Mouse (Mus musculus): ENCODE data around the gene Tnrc6b. TPM values are rescaled to one million over a fixed set of nuclear protein-coding genes. Genes with fewer than 3 reads are reported as not detected.
"Not testable (repeated sequence)": the region's sequence is repeated elsewhere in the genome, so short reads cannot be mapped to it uniquely, and the experiment has no call there.

Tnrc6b gene
- polyA plus RNA-seq, 1 experiment from 2014 or later, result 6.5 TPM

- H3K36me3 ChIP-seq (ENCODE audit: control insufficient read depth, insufficient read depth), result peaks cover 46% of the 10 kb centered on the region
- no peak for ATAC-seq
- no peak overlapping the region for H3K4me3 ChIP-seq (ENCODE audit: low read depth, low read length)
Measured at GRCm38 (mm10) chr15:80886361-80887156, 175.4 kb downstream of the Tnrc6b start.

DNA sequence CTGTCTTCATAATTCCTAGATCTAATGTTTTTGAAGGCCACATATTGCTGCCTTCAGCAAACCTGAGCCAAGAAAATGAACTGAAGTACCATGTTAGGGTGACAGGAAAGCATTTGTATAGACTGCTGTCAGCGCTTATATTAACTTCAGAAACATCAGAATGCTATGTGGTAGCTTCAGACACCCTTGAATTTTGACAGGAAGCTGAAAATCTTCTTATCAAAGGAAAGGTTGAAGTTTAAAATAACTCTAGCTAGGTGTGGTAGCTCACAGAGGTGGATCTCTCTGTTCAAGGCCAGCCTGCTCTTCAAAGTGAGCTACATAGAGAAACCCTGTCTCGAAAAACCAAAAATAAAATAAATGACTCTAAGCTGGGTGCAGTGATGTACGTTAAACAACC, 181.2 kb downstream of the Tnrc6b start:
- TF ChIP-seq CTCF (IDR thresholded peaks at IDR 0.05; ENCODE audit: low read depth), result no peak
- no peak overlapping the region for H3K4me2 ChIP-seq (replicated peaks; ENCODE audit: low read depth)
- H3K36me3 ChIP-seq (ENCODE audit: control insufficient read depth, insufficient read depth), result peaks cover 50% of the 10 kb centered on the region
- no peak overlapping the region for H3K27ac ChIP-seq (ENCODE audit: low read depth, low read length)
- H3K27me3 ChIP-seq (replicated peaks; ENCODE audit: control insufficient read depth, insufficient read depth, low read length), result no peaks in the 10 kb centered on the region
- no peak for ATAC-seq
- no peaks in the 10 kb centered on the region for H3K9me3 ChIP-seq (ENCODE audit: control insufficient read depth)
- H3K4me1 ChIP-seq (replicated peaks; ENCODE audit: control insufficient read depth, insufficient read depth, low read length), result no peaks in the 10 kb centered on the region
- no peak overlapping the region for H3K9ac ChIP-seq (ENCODE audit: low read depth, low read length)
- no peak overlapping the region for H3K4me3 ChIP-seq (ENCODE audit: low read depth, low read length)
- 93% methylated on average over 3 of the region's 3 CpGs for WGBS

More at GRCm38 (mm10) chr15:80886361-80887156, 175.4 kb downstream of the Tnrc6b start:
- TF ChIP-seq CTCF (IDR thresholded peaks at IDR 0.05; ENCODE audit: low read depth), result no peak
- no peak overlapping the region for H3K27ac ChIP-seq (ENCODE audit: low read depth, low read length)
- no peak overlapping the region for H3K9ac ChIP-seq (ENCODE audit: low read depth, low read length)
- H3K9me3 ChIP-seq (ENCODE audit: control insufficient read depth), result no peaks in the 10 kb centered on the region
- no peaks in the 10 kb centered on the region for H3K4me1 ChIP-seq (replicated peaks; ENCODE audit: control insufficient read depth, insufficient read depth, low read length)
- no peak overlapping the region for H3K4me2 ChIP-seq (replicated peaks; ENCODE audit: low read depth)
- 80% methylated on average over 1 of the region's 1 CpGs for WGBS
- no peaks in the 10 kb centered on the region for H3K27me3 ChIP-seq (replicated peaks; ENCODE audit: control insufficient read depth, insufficient read depth, low read length)

GRCm38 (mm10) chr15:80896741-80897140, 185.6 kb downstream of the Tnrc6b start:
- Histone ChIP-seq H3K9ac (ENCODE audit: low read depth, low read length) (no peak overlapping the region), H3K4me2 (replicated peaks; ENCODE audit: low read depth) (no peak overlapping the region), H3K27ac (ENCODE audit: low read depth, low read length) (no peak overlapping the region; the same call in 1 of the 2 replicates), H3K4me1 (replicated peaks; ENCODE audit: control insufficient read depth, insufficient read depth, low read length) (no peaks in the 10 kb centered on the region), H3K9me3 (ENCODE audit: control insufficient read depth) (no peaks in the 10 kb centered on the region), H3K36me3 (ENCODE audit: control insufficient read depth, insufficient read depth) (peaks cover 55% of the 10 kb centered on the region), H3K27me3 (replicated peaks; ENCODE audit: control insufficient read depth, insufficient read depth, low read length) (no peaks in the 10 kb centered on the region), H3K4me3 (ENCODE audit: low read depth, low read length) (no peak overlapping the region)
- no peak for TF ChIP-seq CTCF (IDR thresholded peaks at IDR 0.05; ENCODE audit: low read depth)
- 91% methylated on average over 10 of the region's 10 CpGs for WGBS
- ATAC-seq, result no peak

GRCm38 (mm10) chr15:80897911-80898310, 186.8 kb downstream of the Tnrc6b start:
- TF ChIP-seq CTCF (IDR thresholded peaks at IDR 0.05; ENCODE audit: low read depth), result no peak
- ATAC-seq, result no peak
- Histone ChIP-seq H3K36me3 (ENCODE audit: control insufficient read depth, insufficient read depth) (peaks cover 66% of the 10 kb centered on the region), H3K27me3 (replicated peaks; ENCODE audit: control insufficient read depth, insufficient read depth, low read length) (no peaks in the 10 kb centered on the region), H3K4me3 (ENCODE audit: low read depth, low read length) (no peak overlapping the region), H3K27ac (ENCODE audit: low read depth, low read length) (no peak overlapping the region), H3K4me2 (replicated peaks; ENCODE audit: low read depth) (no peak overlapping the region), H3K4me1 (replicated peaks; ENCODE audit: control insufficient read depth, insufficient read depth, low read length) (no peaks in the 10 kb centered on the region), H3K9me3 (ENCODE audit: control insufficient read depth) (no peaks in the 10 kb centered on the region), H3K9ac (ENCODE audit: low read depth, low read length) (no peak overlapping the region)
- 87% methylated on average over 5 of the region's 5 CpGs for WGBS

- Histone ChIP-seq H3K9ac (ENCODE audit: low read depth, low read length) (no peak overlapping the region), H3K27me3 (replicated peaks; ENCODE audit: control insufficient read depth, insufficient read depth, low read length) (no peaks in the 10 kb centered on the region), H3K36me3 (ENCODE audit: control insufficient read depth, insufficient read depth) (peaks cover 73% of the 10 kb centered on the region), H3K4me1 (replicated peaks; ENCODE audit: control insufficient read depth, insufficient read depth, low read length) (no peaks in the 10 kb centered on the region), H3K4me3 (ENCODE audit: low read depth, low read length) (no peak overlapping the region), H3K4me2 (replicated peaks; ENCODE audit: low read depth) (no peak overlapping the region), H3K27ac (ENCODE audit: low read depth, low read length) (no peak overlapping the region), H3K9me3 (ENCODE audit: control insufficient read depth) (no peaks in the 10 kb centered on the region)
- no peak for TF ChIP-seq CTCF (IDR thresholded peaks at IDR 0.05; ENCODE audit: low read depth)
- WGBS, result 75% methylated on average over 2 of the region's 2 CpGs
- no peak for ATAC-seq
Measured at GRCm38 (mm10) chr15:80899806-80900205, 188.7 kb downstream of the Tnrc6b start.

DNA sequence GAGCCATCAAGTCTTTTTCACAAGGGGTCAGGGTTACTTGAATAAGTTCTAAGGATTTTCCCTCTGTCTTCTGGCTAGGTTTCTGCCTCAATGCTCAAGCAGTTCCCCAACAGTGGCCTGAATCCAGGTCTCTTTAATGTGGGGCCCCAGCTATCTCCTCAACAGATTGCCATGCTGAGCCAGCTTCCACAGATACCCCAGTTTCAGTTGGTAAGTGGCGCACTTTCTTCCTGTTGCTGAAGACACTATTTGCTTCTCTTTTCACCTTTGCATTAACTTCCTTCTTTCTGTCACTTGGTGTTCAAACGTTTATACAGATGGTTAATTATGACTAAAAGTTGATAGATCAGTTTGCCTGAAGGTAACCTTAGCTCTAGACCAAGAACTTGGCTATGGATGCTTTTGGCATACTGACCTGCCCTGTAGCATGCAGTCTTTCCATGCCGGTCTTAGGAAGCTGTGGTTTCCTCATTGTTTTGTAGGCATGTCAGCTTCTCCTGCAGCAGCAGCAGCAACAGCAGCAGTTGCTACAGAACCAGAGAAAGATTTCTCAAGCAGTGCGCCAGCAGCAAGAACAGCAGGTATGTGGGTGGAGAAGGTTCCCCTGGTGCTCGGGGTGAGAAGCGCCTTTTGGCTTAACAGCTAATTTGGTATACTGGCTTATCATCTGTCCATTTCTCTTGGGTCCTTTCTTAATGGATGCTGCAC, 190.8 kb downstream of the Tnrc6b start:
- H3K9me3 ChIP-seq (ENCODE audit: control insufficient read depth), result no peaks in the 10 kb centered on the region
- TF ChIP-seq CTCF (IDR thresholded peaks at IDR 0.05; ENCODE audit: low read depth), result no peak
- ATAC-seq, result no peak
- H3K4me2 ChIP-seq (replicated peaks; ENCODE audit: low read depth), result no peak overlapping the region
- peaks cover 68% of the 10 kb centered on the region for H3K36me3 ChIP-seq (ENCODE audit: control insufficient read depth, insufficient read depth)
- H3K9ac ChIP-seq (ENCODE audit: low read depth, low read length), result no peak overlapping the region
- no peak overlapping the region for H3K27ac ChIP-seq (ENCODE audit: low read depth, low read length)
- 88% methylated on average over 6 of the region's 6 CpGs for WGBS
- H3K27me3 ChIP-seq (replicated peaks; ENCODE audit: control insufficient read depth, insufficient read depth, low read length), result no peaks in the 10 kb centered on the region
- H3K4me1 ChIP-seq (replicated peaks; ENCODE audit: control insufficient read depth, insufficient read depth, low read length), result no peaks in the 10 kb centered on the region
- no peak overlapping the region for H3K4me3 ChIP-seq (ENCODE audit: low read depth, low read length)

- not testable (repeated sequence) for H3K4me3 ChIP-seq (ENCODE audit: low read depth, low read length); H3K27ac ChIP-seq (ENCODE audit: low read depth, low read length); H3K27me3 ChIP-seq (replicated peaks; ENCODE audit: control insufficient read depth, insufficient read depth, low read length); ATAC-seq; H3K4me2 ChIP-seq (replicated peaks; ENCODE audit: low read depth); H3K9me3 ChIP-seq (ENCODE audit: control insufficient read depth); H3K9ac ChIP-seq (ENCODE audit: low read depth, low read length); H3K4me1 ChIP-seq (replicated peaks; ENCODE audit: control insufficient read depth, insufficient read depth, low read length)
- H3K36me3 ChIP-seq (ENCODE audit: control insufficient read depth, insufficient read depth), result peaks cover 62% of the 10 kb centered on the region
- 89% methylated on average over 6 of the region's 6 CpGs for WGBS
Measured at GRCm38 (mm10) chr15:80904776-80905175, 193.7 kb downstream of the Tnrc6b start.

Data from intestine, postnatal 0 days (tissue).